Mouse (Mus musculus) liver, adult 2 months (tissue): Measurements from ENCODE around the gene Mgst2.

Source experiments
- CTCF ChIP-seq: fragments of 200-500 bp; IDR thresholded peaks from 2 replicates; pipeline ENCODE4 v1.5.1; 2011; ENCODE audit warnings: low read depth, low read length, control low read depth
- POLR2A ChIP-seq: fragments of 200-500 bp; IDR thresholded peaks from 2 replicates; pipeline ENCODE4 v1.6.1; 2011; ENCODE audit warnings: low read length, control low read depth; ENCODE audit not compliant: insufficient read depth; ENCODE audit errors: extremely low read depth

GRCm38 (mm10) chr3:51700731-51701280, 40.6 kb downstream of the Mgst2 start:
- TF ChIP-seq CTCF (no peak), POLR2A (no peak)
